ENCODE assay signal across 8 mouse cellular contexts in the genomic region with DNA sequence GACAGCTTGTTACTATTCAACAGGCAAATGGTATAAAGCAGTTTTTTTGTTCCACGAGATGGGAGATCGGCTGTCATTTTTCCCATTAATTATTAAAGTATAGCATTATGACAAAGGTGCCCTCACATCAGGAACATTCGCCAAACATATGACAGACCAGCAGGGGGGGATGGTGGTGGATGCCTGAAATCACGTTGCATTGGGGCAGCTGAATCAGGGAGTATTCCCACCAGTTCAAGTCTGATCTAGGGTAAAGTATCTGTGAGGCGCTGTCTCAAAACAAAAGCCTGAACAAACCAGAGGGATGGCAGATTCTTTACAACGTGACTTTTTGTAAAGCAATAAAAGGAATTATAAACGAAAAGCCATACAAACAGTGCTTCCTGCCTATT. TPM values are rescaled to one million over a fixed set of nuclear protein-coding genes. Genes with fewer than 3 reads are reported as not detected.
A peak's percentile ranks its signal among the peaks of the same experiment; 100 is the strongest.
DNase-seq lines count a peak whose midpoint lies in the region; ATAC-seq and TF ChIP-seq lines count a peak whose summit lies in the region.

No protein-coding gene starts in this region.

- peaks cover 46% of the 10 kb centered on the region for H3K4me1 ChIP-seq in bone marrow macrophage, adult 2 months (ENCODE audit: control insufficient read depth, insufficient read depth, low read length)
- peaks cover 11% of the 10 kb centered on the region for H3K4me1 ChIP-seq in embryonic fibroblast, embryonic 13.5 days (ENCODE audit: control insufficient read depth, insufficient read depth, low read length)
- peaks cover 9% of the 10 kb centered on the region; the same call in 1 of the 2 replicates for H3K4me1 ChIP-seq in limb, embryonic 14.5 days (ENCODE audit: control insufficient read depth, insufficient read depth, low read length)
- peaks cover 7% of the 10 kb centered on the region; the same call in 1 of the 2 replicates for H3K4me1 ChIP-seq in midbrain, embryonic 14.5 days (ENCODE audit: control insufficient read depth, insufficient read depth, low read length)

- peaks cover 9% of the 10 kb centered on the region for H3K36me3 ChIP-seq in limb, embryonic 14.5 days (ENCODE audit: control insufficient read depth, insufficient read depth, low read length)
- H3K36me3 ChIP-seq in midbrain, embryonic 14.5 days (ENCODE audit: control insufficient read depth, insufficient read depth, low read length), result peaks cover 4% of the 10 kb centered on the region; the same call in 1 of the 2 replicates

- peak overlapping the region; percentile 77 for H3K4me2 ChIP-seq in limb, embryonic 14.5 days (replicated peaks; ENCODE audit: low read depth, low read length, severe bottlenecking)
- peak overlapping the region; percentile 79 for H3K4me2 ChIP-seq in midbrain, embryonic 14.5 days (ENCODE audit: low read length)

- no peak for TF ChIP-seq POLR2A in bone marrow macrophage, adult 2 months (IDR thresholded peaks at IDR 0.05; ENCODE audit: borderline replicate concordance, low read depth, low read length)
- no peak for TF ChIP-seq POLR2A in embryonic fibroblast, embryonic 13.5 days (IDR thresholded peaks at IDR 0.05; ENCODE audit: low read depth, low read length)
- no peak for TF ChIP-seq POLR2A in limb, embryonic 14.5 days (IDR thresholded peaks at IDR 0.05; ENCODE audit: borderline replicate concordance, extremely low read depth, insufficient read depth, insufficient read length)

- no peaks in the 10 kb centered on the region for H3K9me3 ChIP-seq in limb, embryonic 14.5 days (ENCODE audit: control insufficient read depth, low read length)
- H3K9me3 ChIP-seq in midbrain, embryonic 14.5 days (ENCODE audit: control insufficient read depth, low read length), result no peaks in the 10 kb centered on the region

- 23% methylated on average over 7 of the region's 7 CpGs for WGBS in limb, embryonic 14.5 days
- 13% methylated on average over 7 of the region's 7 CpGs for WGBS in midbrain, embryonic 14.5 days

- TF ChIP-seq CTCF in bone marrow macrophage, adult 2 months (IDR thresholded peaks at IDR 0.05; ENCODE audit: low read depth, low read length), result peak; percentile 40; the same call in 1 of the 2 replicates
- TF ChIP-seq CTCF in embryonic fibroblast, embryonic 13.5 days (IDR thresholded peaks at IDR 0.05; ENCODE audit: borderline replicate concordance, insufficient read depth, low read length), result peak; percentile 48; the same call in 1 of the 2 replicates

- no peaks in the 10 kb centered on the region for H3K27me3 ChIP-seq in limb, embryonic 14.5 days (ENCODE audit: control insufficient read depth, insufficient read depth, low read length)
- no peaks in the 10 kb centered on the region for H3K27me3 ChIP-seq in midbrain, embryonic 14.5 days (ENCODE audit: control insufficient read depth, insufficient read depth, low read length)

- peak overlapping the region; percentile 83 for H3K9ac ChIP-seq in limb, embryonic 14.5 days (ENCODE audit: low read depth, low read length, severe bottlenecking)
- no peak overlapping the region for H3K9ac ChIP-seq in midbrain, embryonic 14.5 days (replicated peaks; ENCODE audit: low read length)

- peak overlapping the region; percentile 81 for H3K27ac ChIP-seq in bone marrow macrophage, adult 2 months (ENCODE audit: insufficient read depth, low read depth, low read length)
- peak overlapping the region; percentile 70 for H3K27ac ChIP-seq in embryonic fibroblast, embryonic 13.5 days (ENCODE audit: insufficient read depth, low read length)
- no peak overlapping the region for H3K27ac ChIP-seq in limb, embryonic 14.5 days (replicated peaks; ENCODE audit: low read depth, low read length)
- 0 out of 2 replicates have a peak overlapping the region, but pooled peaks have one; percentile 0 for H3K27ac ChIP-seq in midbrain, embryonic 14.5 days (replicated peaks; ENCODE audit: low read depth, low read length)

- peak; percentile 52 to 54; a peak in 3 of 4 replicates for ATAC-seq in hematopoietic stem cell, adult 5-6 weeks (replicated peaks in 1 of 2; ENCODE audit: insufficient read depth in 1 of 2, low FRiP score in 2 of 2, low TSS enrichment in 1 of 2, low read depth in 1 of 2, poor library complexity in 2 of 2, severe bottlenecking in 2 of 2)
- ATAC-seq in limb, embryonic 14.5 days (ENCODE audit: low FRiP score, low read depth), result no peak
- ATAC-seq in midbrain, embryonic 14.5 days (ENCODE audit: low FRiP score, low TSS enrichment), result no peak

- H3K4me3 ChIP-seq in bone marrow macrophage, adult 2 months (ENCODE audit: insufficient read depth, low read length), result peak overlapping the region; percentile 97
- H3K4me3 ChIP-seq in embryonic fibroblast, embryonic 13.5 days (ENCODE audit: insufficient read depth, low read length), result peak overlapping the region; percentile 95
- H3K4me3 ChIP-seq in limb, embryonic 14.5 days (replicated peaks; ENCODE audit: low read length), result peak overlapping the region; percentile 86
- peak overlapping the region; percentile 83 for H3K4me3 ChIP-seq in midbrain, embryonic 14.5 days (replicated peaks; ENCODE audit: low read depth, low read length)

- DNase-seq in layer of hippocampus, adult 9-11 months, result peak; percentile 22
- DNase-seq in layer of hippocampus, adult 8-10 months (ENCODE audit: low spot score in 2 of 2), result no peak
- DNase-seq in limb, embryonic 14.5 days (ENCODE audit: low spot score), result peak; percentile 50
- peak; percentile 78 for DNase-seq in midbrain, embryonic 14.5 days
- DNase-seq in thymus, postnatal 36 days, result peak; percentile 56 to 59

RNA-seq across cellular contexts. Expression of a gene that starts 1.1 kb away (rescaled TPM):
- 10 to 100 TPM; 74.6 to 81.1 (median 75.5) TPM for total RNA-seq in layer of hippocampus, adult 8-10 months (2022)
- polyA plus RNA-seq in bone marrow macrophage, adult 2 months (2012; ENCODE audit: insufficient read depth, insufficient read length, missing spikeins), result 107 and 127 TPM in 2 replicates
- polyA plus RNA-seq in embryonic fibroblast, embryonic 13.5 days (2011; ENCODE audit: insufficient read length, low read depth, missing spikeins), result 56.6 and 58.1 TPM in 2 replicates
- 105 and 121 TPM in 2 replicates for total RNA-seq in hematopoietic stem cell, adult 5-6 weeks (2017)
- 57.6 and 58.2 TPM in 2 replicates for polyA plus RNA-seq in limb, embryonic 14.5 days (2012; rRNA removed)
- polyA plus RNA-seq in limb, embryonic 14.5 days (2014; fragmentation: Nextera tagmentation; extraction: Ambion mirVana), result 69.2 and 71.8 TPM in 2 replicates
- polyA plus RNA-seq in midbrain, embryonic 14.5 days (2014; fragmentation: Nextera tagmentation; extraction: Ambion mirVana), result 131 and 149 TPM in 2 replicates

Comparison
In these comparisons a context has a peak if more than half of its experiments do, and no peak if none do; other contexts are left out.
1. DNase-seq: peak in layer of hippocampus, adult 9-11 months (single experiment), limb, embryonic 14.5 days (single experiment), midbrain, embryonic 14.5 days (single experiment) and thymus, postnatal 36 days (2 of 2); none in layer of hippocampus, adult 8-10 months (0 of 2).
2. ATAC-seq: peak in hematopoietic stem cell, adult 5-6 weeks (2 of 2); none in limb, embryonic 14.5 days (single experiment) and midbrain, embryonic 14.5 days (single experiment).
3. Peak in every context shown above with its lines, with median percentiles within 50 percentile points of each other: H3K4me3 ChIP-seq.